Mouse (Mus musculus) liver, embryonic 15.5 days (tissue): ENCODE measurements around the gene Tdrd7. TPM values are rescaled to one million over a fixed set of nuclear protein-coding genes. Genes with fewer than 3 reads are reported as not detected.

Experiments used
- ATAC-seq: fragments of 200-750 bp; cut with Nextera tagmentation; 2 replicates; pipeline ENCODE4 v1.8.0; 2017; ENCODE audit warnings: moderate number of reproducible peaks, mild to moderate bottlenecking, moderate library complexity; ENCODE audit not compliant: insufficient read depth
- H3K27ac ChIP-seq: fragments of 300-500 bp; sonication (generic); replicated peaks from 2 replicates; pipeline ENCODE4 v1.5.1; 2015; ENCODE audit warnings: mild to moderate bottlenecking, inconsistent platforms
- H3K27me3 ChIP-seq: fragments of 300-500 bp; sonication (generic); 2 replicates; pipeline ENCODE4 v1.6.1; 2015; ENCODE audit warnings: mild to moderate bottlenecking, inconsistent platforms
- H3K36me3 ChIP-seq: fragments of 300-500 bp; sonication (generic); replicated peaks from 2 replicates; pipeline ENCODE4 v1.6.1; 2015; ENCODE audit warnings: moderate library complexity, mild to moderate bottlenecking, inconsistent platforms
- H3K4me1 ChIP-seq: fragments of 300-500 bp; sonication (generic); replicated peaks from 2 replicates; pipeline ENCODE4 v1.6.1; 2015; ENCODE audit warnings: inconsistent platforms
- H3K4me2 ChIP-seq: fragments of 300-500 bp; sonication (generic); 2 replicates; pipeline ENCODE4 v1.6.1; 2015; ENCODE audit warnings: moderate library complexity, mild to moderate bottlenecking, inconsistent platforms
- H3K4me3 ChIP-seq: fragments of 300-500 bp; sonication (generic); replicated peaks from 2 replicates; pipeline ENCODE4 v1.5.1; 2015; ENCODE audit warnings: mild to moderate bottlenecking, inconsistent platforms
- H3K9ac ChIP-seq: fragments of 300-500 bp; sonication (generic); 2 replicates; pipeline ENCODE4 v1.6.1; 2015; ENCODE audit warnings: moderate library complexity, mild to moderate bottlenecking, inconsistent platforms
- H3K9me3 ChIP-seq: fragments of 300-500 bp; sonication (generic); replicated peaks from 2 replicates; pipeline ENCODE4 v1.6.1; 2016; ENCODE audit warnings: inconsistent platforms
- WGBS: fragments of 180-500 bp; shearing (Covaris S2); methylation state at CpG from one replicate; pipeline ENCODE4 v1.1.7; 2015; ENCODE audit warnings: mixed read lengths; ENCODE audit not compliant: insufficient replicate concordance; 5-methylcytosine and 5-hydroxymethylcytosine counted together
- polyA plus RNA-seq: library from polyadenylated mRNA; unstranded; fragments of >200 nt; fragmentation: Nextera tagmentation; extraction: Ambion mirVana; gene quantifications from 2 replicates; pipeline ENCODE4 v1.2.1, GENCODE M21; 2015

Tdrd7 gene
- polyA plus RNA-seq, 1 experiment from 2014 or later = 10.0 TPM

- Histone ChIP-seq H3K36me3 (peaks cover 96% of the 10 kb centered on the region), H3K27me3 (no peaks in the 10 kb centered on the region), H3K4me3 (no peak overlapping the region), H3K4me2 (no peak overlapping the region), H3K9me3 (no peaks in the 10 kb centered on the region), H3K9ac (no peak overlapping the region), H3K4me1 (no peaks in the 10 kb centered on the region), H3K27ac (no peak overlapping the region)
- 80% methylated on average over 6 of the region's 6 CpGs for WGBS
- no peak for ATAC-seq
Measured at GRCm38 (mm10) chr4:46069851-46070482, 104.8 kb downstream of the Tdrd7 start.

- H3K27me3 ChIP-seq = no peaks in the 10 kb centered on the region
- ATAC-seq = no peak
- no peak overlapping the region for H3K4me3 ChIP-seq
- 86% methylated on average over 6 of the region's 6 CpGs for WGBS
- no peak overlapping the region for H3K27ac ChIP-seq
- no peak overlapping the region for H3K4me2 ChIP-seq
- H3K36me3 ChIP-seq = peaks cover 86% of the 10 kb centered on the region
- H3K9ac ChIP-seq = no peak overlapping the region
- no peaks in the 10 kb centered on the region for H3K9me3 ChIP-seq
- no peaks in the 10 kb centered on the region for H3K4me1 ChIP-seq
Measured at GRCm38 (mm10) chr4:46072631-46073030, 107.5 kb downstream of the Tdrd7 start.

DNA sequence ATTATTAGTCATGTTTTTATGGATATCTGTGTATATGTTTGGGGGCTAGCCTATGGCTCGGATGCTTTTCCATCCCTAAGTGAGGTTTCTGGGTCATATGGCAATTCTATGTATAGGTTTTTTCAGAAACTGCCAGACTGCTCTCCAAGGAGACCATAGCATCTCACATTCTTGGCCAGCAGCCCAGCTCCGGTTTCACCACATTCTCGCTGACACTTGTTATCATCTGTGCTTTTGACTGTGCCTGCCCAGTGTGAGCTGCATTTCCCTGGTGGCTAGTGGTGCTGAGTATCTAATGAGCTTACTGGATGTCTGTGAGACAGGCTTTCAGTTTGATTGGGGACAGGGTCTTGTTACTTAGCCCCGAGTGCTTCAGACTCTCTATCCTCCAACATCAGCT, 108.6 kb downstream of the Tdrd7 start:
- no peak for ATAC-seq

DNA sequence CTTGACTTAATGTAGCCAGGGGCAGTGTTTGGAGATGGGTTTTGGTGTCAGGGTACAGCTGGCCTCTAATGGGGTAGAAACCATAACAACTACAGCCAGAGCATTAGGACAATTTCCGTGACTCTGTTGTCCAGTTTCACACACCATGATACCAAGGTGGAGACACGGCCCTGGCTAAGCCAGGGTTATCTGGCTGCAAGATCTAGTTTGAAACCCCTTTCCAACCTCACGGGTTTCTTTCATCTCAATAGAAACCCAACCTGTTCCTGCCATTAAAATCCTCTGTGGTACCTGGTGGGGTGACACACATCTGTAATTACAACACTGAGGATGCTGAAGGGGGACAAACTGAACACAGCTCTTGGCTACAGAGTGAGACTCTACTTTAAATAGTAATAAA, 110.5 kb downstream of the Tdrd7 start:
- Histone ChIP-seq H3K4me1 (no peaks in the 10 kb centered on the region), H3K36me3 (peaks cover 88% of the 10 kb centered on the region), H3K27ac (no peak overlapping the region), H3K9ac (no peak overlapping the region), H3K4me3 (no peak overlapping the region), H3K9me3 (no peaks in the 10 kb centered on the region), H3K4me2 (no peak overlapping the region), H3K27me3 (no peaks in the 10 kb centered on the region)
- no peak for ATAC-seq
- WGBS = 66% methylated on average over 3 of the region's 3 CpGs

More for the DNA sequence above, 108.6 kb downstream of the Tdrd7 start:
- Histone ChIP-seq H3K4me1 (no peaks in the 10 kb centered on the region), H3K36me3 (peaks cover 86% of the 10 kb centered on the region), H3K9me3 (no peaks in the 10 kb centered on the region), H3K4me2 (no peak overlapping the region), H3K27ac (no peak overlapping the region), H3K9ac (no peak overlapping the region), H3K4me3 (no peak overlapping the region), H3K27me3 (no peaks in the 10 kb centered on the region)
- 69% methylated on average over 4 of the region's 4 CpGs for WGBS

- ATAC-seq = no peak
- Histone ChIP-seq H3K36me3 (peaks cover 87% of the 10 kb centered on the region), H3K27me3 (no peaks in the 10 kb centered on the region), H3K9me3 (no peaks in the 10 kb centered on the region), H3K4me1 (no peaks in the 10 kb centered on the region), H3K4me3 (no peak overlapping the region), H3K27ac (no peak overlapping the region), H3K9ac (no peak overlapping the region), H3K4me2 (no peak overlapping the region)
- 70% methylated on average over 2 of the region's 2 CpGs for WGBS
Measured at GRCm38 (mm10) chr4:46076892-46077291, 111.8 kb downstream of the Tdrd7 start.

GRCm38 (mm10) chr4:46080261-46080660, 115.1 kb downstream of the Tdrd7 start:
- 85% methylated on average over 4 of the region's 4 CpGs for WGBS
- Histone ChIP-seq H3K27me3 (no peaks in the 10 kb centered on the region), H3K4me2 (no peak overlapping the region), H3K9me3 (no peaks in the 10 kb centered on the region), H3K27ac (no peak overlapping the region), H3K36me3 (peaks cover 92% of the 10 kb centered on the region), H3K4me3 (no peak overlapping the region), H3K4me1 (no peaks in the 10 kb centered on the region), H3K9ac (no peak overlapping the region)
- ATAC-seq = no peak

- Histone ChIP-seq H3K36me3 (peaks cover 99% of the 10 kb centered on the region), H3K27ac (no peak overlapping the region), H3K4me3 (no peak overlapping the region), H3K9ac (no peak overlapping the region), H3K4me2 (no peak overlapping the region), H3K4me1 (no peaks in the 10 kb centered on the region), H3K27me3 (no peaks in the 10 kb centered on the region), H3K9me3 (no peaks in the 10 kb centered on the region)
- no peak for ATAC-seq
- WGBS = 79% methylated on average over 11 of the region's 11 CpGs
Measured at GRCm38 (mm10) chr4:46082555-46082954, 117.4 kb downstream of the Tdrd7 start.

Other genes starting within 250 kb of the Tdrd7 start
- gene Aldh1b1, start 166.3 kb upstream of the Tdrd7 start, polyA plus RNA-seq = 84.6 and 101 TPM in 2 replicates
- gene Igfbpl1, start 138.4 kb upstream of the Tdrd7 start, polyA plus RNA-seq = not detected in 2 replicates
- 5.9 and 7.2 TPM in 2 replicates for gene Stra6l, start 116.7 kb upstream of the Tdrd7 start, polyA plus RNA-seq
- gene Ccdc180, start 75.0 kb upstream of the Tdrd7 start, polyA plus RNA-seq = 0.06 and 0.07 TPM in 2 replicates
- 48.5 and 49.7 TPM in 2 replicates for gene Tmod1, start 73.6 kb downstream of the Tdrd7 start, polyA plus RNA-seq
- 35.2 and 36.7 TPM in 2 replicates for gene Ncbp1, start 173.3 kb downstream of the Tdrd7 start, polyA plus RNA-seq
- 8.8 and 10.0 TPM in 2 replicates for gene Tstd2, start 173.4 kb downstream of the Tdrd7 start, polyA plus RNA-seq
- gene Xpa, start 231.0 kb downstream of the Tdrd7 start, polyA plus RNA-seq = 7.6 and 8.0 TPM in 2 replicates